Mouse (Mus musculus) liver, postnatal 0 days (tissue): ENCODE measurements around the gene Arid4b.

Source experiments
- CTCF ChIP-seq: sonication (generic); IDR thresholded peaks from 2 replicates; pipeline ENCODE4 v1.5.1; 2016; ENCODE audit warnings: antibody characterized with exemption, low read depth
- EP300 ChIP-seq: IDR thresholded peaks from 2 replicates; pipeline ENCODE4 v1.6.1; 2016; ENCODE audit warnings: antibody characterized with exemption, low read depth, mild to moderate bottlenecking

DNA sequence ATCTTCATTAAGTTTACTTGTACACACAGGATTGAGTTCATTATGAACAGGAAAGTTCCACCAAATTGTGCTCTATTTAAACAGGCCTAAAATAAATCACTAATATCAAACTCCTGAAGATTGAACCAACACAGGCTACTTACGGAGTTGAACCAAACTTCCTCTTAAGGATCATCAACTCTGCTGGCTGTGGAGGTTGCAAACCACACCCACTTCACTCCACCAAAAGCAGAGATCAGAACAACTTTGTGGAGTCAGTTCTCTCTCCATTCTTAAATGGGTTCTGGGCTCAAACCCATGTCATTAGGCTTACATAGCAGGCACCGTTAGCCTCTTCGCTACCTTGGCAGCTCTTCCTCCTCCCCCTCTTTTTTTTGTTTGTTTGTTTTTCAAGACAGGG, 44.2 kb upstream of the Arid4b start:
- no peak for TF ChIP-seq CTCF
- no peak for TF ChIP-seq EP300
